Mouse (Mus musculus): ENCODE measurements around the gene Atp11a.
A peak's percentile ranks its signal among the peaks of the same experiment; 100 is the strongest.

The Atp11a gene

DNA sequence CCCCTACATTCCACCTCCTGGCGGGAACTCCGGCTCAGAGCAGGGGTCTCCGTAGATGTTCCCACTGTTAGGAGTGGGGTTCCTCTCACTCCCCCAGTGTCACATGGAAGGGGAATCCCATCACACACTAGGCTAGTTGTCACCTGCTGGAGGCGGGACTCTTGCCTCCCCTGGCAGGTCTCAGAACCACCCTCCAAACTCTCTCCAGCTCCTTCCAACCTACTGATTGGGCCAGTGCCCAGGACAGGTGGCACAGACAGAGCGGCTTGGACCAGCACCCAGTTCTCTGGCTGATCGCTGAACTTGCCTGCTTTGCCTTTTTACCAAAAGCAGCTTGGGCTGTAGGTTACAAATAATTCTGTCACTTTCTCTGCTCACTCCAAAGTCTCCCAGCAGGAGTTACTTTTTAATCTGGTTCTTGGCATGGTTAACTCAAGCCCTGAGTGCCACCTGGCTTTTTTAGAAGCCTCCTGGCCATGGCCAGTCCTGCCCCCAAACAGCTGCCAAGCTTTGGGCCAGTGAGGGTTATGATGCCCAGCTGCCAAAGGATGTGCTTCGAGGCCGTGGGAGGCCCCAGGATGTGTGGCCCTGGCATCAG lies 117.5 kb downstream of the Atp11a start:
- DNase-seq, result peak; percentile 87 to 93

DNA sequence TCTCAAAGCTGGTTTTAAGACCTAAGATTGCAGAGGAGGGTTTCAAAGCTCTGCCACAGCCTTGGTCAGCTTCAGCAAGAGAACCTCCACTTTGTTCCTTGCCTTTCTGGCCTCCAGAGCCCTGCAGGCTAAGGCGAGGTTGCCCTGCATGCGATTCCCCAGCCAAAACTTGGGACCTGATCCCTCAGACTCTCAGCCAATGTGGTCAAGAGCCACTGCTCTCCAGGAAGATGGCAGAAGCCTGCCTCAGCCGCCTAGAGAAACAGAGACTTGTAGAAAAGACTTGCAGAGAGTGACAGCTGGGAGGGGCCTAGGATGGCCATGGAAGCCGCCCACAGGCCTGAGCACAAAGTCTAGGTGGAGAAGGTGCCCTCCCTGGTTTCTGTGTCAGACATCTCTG lies 118.2 kb downstream of the Atp11a start:
- DNase-seq, result peak; percentile 52 to 64

DNA sequence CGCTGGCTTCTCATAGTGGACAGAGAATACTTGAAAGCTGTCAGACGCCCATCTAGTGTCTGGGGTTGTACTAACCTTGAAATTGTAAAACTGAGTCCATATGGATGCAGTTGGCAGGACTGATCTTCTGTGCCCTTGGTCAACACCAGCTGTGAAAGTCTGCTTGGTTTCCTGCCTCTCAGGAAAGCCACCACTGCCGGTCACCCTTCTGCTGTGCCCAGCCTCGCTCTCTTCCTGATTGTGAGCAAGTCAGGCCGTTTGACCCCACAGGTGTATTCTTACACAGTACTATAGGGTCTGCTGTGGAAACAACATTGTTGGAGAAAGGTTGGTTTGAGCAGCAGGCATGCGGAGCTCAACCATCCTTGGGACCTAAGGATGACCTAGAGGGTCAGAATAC lies 120.3 kb downstream of the Atp11a start:
- DNase-seq, result no peak

DNA sequence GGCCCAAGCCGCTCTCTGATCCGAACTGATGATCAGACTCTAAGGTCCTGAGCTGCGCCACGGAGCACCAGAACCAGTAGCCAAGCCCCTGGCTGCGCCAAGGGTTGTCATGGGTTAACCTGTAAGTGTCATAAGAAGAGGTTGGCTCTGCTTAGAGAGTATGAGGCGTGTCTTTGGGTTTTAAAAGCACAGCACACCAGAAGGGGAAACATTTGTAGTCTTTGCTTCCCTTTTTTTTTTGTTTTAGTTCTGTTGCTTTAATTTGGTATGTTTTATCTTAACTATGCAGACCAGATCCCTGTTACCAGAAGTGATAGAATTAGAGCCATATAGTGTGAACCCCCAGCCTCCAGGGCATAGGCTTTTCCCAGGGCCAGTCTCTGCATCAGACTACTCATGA lies 123.3 kb downstream of the Atp11a start:
- DNase-seq, result no peak

DNA sequence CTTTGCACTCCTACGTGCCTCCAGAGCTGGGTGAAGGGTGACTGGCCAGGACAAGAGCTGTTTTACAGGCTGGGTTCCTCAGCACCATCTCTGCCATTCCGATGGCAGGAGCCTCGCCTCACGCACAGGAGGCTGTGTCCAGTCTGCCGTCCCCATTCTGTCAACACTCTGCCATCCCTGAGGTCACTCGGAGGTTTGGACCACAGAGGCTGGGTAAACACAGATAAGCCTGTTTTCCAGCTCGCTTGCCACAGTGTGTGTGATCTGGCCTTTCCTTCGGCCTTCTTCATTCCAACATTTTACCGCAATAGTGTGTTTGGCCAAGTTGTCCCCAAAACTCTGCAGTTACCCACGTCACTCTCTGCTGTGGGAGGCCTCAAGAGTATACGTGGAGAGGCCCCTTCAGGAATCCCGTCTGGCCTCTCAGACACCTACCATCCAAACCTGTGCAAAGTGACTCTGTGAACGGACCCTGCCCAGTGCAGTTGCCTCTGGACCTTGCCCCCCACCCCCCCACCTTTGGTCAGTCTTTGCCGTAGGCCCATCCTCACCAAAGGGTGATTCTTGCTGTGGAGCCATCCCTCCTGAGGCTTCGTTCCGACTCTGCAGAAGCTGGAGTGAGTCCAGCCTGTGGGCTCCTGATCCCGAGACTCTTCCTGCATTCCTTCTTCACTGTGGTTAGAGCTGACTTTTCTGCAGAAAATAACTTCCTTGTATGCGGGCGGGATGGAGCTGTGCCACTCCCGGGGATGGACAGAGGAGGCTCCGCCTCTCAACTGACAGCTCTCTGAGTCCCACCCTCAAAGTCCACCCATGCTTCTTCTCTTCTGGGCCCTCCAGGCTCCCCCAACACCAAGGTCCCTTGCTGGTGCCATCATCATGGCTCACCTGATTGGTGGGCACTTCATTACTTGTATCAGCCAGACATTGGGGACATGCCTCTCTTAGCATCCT lies 126.5 kb downstream of the Atp11a start:
- DNase-seq, result no peak

DNA sequence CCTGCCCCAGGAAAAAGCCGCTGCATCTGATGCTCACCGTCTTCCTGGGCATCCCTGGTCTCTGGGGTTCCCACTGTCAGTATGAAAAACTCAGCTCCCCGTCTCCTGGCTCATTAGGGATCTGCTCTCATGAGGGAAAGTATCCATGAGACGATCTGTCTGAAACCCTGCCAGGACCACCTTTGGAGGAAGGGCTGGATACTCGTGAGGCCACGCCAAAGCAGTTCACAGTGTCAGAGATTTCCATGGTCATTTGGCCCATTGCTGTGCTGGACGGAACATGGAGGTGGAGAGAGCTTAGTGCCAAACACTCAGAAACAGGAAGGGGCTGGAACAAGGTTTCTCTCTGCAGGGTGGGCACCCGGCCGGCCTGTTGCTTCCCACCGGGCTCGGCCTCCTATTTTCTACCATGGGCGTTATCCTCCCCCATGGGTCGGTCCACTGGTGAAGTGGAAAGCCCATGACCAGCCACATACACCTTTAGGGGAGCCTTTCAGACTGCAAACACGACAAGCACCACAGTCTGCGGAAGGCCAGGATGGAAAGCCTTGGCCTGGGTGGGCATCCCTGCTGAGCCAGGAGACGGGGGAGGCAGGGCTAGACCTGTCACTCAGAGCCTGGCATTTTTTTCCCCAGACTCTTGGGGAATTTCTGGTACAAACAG lies 131.1 kb downstream of the Atp11a start:
- no peak for DNase-seq

DNA sequence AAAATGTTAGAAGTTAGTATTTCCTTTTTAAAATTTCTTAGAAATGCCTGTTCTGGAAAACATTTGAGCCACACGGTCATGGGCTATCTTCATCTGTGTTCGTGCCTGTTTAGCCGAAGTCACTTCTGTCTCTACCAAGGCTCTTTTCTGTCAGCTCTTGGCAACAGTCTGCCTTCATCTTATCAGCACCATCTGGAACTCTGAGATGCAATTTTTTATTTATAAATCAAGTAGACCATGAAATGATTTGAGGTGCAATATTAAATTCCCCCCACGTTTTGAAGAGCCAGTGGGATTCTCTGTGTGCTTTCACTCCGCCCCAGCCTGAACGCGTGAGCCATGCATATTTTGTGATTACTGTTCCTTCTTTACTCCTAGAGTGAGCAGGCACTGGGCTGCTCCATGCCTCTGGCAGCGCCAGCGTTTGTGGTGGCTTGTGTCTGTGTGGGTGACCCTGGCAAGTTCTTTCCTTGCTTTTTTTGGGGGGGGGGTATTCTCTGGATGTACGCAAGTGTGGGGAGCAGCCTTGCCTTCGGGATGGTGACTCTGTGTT lies 132.3 kb downstream of the Atp11a start:
- DNase-seq, result no peak

DNA sequence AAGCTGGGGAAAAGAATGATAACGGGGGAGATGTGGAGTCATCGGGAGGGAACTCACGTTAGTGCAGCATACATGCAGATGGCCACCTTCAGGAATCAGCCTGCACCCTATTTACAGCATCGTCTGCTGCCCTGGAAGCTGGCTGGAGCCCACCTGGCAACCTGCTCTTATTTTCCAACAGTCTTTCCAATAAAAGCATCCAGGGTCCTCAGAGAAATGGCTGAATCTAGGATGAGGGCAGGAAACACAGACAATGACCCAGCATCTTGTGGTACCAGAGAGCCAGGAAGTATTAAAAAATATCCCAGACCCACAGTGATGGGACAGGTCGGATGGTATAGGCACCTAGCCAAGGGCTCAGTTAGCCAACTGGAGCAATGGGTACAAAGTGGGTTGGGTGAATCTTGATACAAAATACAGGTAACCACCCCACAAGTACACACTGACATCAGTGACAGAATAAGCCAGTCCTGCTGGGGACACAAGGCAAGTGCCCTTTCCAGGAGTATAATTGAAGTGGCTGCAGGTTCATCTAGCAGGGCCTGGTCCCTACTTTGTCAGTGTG lies 136.2 kb downstream of the Atp11a start:
- DNase-seq, result no peak

DNA sequence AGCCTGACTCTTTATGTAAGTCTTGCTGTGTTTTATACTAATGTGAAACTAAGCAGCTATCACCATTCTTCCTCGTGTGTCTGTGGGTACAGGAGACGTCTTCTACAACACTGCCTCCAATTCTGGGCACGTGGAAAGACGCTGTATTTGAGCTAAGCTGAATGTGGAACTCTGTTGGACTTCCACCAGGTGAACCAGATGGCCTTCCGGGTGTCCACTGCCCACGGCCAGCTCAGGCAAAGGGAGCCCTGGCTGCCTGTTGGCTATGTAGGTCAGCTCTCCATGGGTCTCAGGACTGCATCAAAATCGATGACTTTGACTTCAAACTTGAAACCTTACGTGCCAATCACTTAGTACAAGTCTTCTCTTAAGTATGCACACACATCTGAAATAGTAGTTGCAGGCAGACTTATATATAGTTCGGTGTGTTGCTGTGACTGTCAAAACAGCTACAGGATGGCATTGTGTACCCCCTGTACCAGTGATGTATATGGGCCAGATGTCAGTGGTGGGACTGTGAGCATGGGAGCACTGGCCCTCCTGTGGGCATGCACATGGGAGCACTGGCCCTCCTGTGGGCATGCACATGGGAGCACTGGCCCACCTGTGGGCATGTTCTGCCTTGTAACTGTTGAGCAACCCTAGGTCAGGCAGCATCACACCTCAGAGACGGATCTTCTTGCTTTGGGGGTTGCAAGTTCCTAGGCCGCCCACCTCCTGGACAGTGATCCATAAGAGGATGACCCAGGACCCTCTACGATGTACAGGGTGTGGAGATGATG lies 137.2 kb downstream of the Atp11a start:
- DNase-seq, result no peak

DNA sequence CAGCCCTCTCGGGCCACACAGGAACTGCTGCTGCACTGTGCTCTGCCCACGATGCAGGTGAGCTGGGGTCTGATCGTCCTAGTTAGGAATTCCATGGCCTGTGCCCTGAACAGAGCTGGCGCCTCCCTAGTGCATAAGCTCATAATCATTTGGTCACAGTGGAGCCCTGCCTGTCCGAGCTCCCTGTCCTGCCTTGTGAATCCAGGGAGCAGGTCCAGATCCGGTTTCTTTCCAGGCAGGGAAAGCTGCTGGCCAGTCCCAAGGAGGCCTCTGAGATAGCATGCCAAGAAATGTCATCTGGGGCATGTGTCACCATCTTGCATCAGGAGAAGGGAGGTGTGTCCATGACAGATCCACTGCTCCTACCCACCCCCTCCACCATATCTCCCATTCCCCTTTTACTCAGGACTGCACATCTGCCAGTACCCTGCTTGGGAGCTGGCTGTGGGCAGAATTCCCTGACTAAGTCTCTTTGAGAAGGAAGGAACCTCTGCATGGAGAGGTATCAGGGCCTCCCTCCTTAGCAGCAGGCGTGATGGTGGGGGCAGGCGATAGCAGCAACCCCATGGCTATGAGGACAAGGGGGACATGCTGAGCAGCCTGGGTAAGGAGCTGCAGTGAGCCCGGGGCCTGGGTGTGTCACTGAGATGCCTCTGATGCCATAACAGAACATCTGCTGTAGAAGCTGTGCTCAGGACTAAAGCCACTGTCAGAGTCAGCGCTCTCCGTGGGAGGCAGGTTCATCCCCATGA lies 138.1 kb downstream of the Atp11a start:
- no peak for DNase-seq

DNA sequence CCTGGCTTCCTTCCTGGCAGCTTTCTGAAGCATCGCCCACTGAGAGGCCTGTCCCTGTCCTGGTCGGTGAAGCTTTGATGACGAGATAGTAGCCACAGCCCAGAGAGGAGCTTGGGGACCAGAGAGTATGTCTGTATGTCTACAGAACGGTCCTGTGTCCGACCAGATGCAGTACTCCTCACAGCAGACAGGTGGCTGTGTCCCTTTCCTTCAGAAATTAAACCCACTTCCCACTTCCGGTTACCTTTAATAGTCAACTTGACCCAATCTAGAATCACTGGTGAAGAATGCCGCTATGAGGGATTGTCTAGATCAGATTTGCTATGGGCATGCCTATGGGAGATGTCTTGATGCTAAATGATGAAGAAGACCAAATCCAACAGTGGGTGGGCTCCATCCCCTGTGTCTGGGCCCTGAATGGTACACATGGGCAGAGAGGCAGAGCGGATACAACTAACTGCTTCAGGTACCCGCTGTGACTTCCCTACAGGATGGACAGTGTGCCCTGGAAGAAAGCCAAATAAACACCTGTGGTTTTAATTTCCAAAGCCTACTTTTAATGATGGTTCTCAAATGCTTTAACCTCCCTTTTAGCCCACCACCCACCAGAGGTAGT lies 138.8 kb downstream of the Atp11a start:
- peak in 1 of 2 experiments; percentile 53 for DNase-seq

DNA sequence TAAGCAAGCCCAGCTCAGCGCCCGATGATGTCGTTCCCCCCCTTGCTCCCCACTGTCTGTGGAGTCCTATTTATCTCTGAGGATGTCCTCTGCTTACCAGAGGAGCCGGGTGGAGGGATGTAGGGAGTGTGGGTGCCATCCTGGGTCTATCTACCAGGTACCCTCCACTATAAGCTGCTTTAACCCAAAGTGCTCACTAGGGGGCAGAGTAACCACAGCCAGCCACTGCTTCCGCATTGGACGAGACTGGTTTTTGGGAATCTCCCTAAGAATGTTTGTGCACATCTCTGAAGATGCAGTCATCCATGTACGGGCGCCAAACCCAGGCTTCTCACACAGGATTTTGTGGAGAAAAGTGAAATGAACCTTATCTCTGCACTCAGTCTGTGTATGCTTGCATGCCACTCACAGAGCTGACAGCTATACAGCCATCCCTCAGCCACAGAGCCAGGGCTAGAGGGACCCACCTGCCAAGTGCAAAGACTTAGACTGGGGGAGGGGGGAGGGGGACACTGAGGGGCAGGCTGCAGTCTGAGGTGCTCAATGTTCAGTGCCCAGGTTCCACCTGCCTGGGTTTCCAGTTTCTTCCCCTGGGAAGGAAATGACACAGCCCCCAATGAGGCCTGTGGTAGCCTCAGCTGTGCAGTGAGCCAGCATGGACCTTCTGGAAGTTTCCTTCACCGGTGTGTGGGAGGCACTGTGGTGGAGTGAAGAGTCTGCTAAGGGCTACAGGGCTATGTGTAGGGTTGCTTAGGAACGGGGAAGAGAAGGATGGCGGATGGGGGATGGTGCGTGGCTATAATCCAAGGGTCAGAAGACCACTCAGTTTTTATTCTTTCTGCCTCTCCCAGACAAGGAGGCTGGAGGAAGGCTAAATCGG lies 139.9 kb downstream of the Atp11a start:
- peak; percentile 62 to 70 for DNase-seq

DNA sequence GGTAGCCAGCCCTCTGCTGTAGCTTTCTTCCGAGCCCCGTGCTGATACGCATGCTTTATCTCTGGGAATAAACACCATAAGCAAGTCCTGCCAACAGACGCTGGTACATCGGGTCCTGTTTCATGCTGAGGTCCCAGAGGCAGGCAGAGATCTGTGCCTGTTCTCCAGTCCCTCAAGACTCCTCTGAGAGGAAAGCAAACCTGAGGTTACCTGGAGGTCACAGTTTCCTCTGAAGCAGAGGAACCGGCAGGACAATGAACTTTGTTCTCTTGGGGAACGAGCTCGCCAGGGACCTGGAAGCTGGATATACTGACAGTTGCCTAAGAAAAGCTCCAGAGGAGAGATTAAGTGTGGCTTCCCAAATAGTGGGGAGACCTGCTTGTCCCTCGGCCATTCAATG lies 141.0 kb downstream of the Atp11a start:
- DNase-seq, result peak; percentile 62 to 78

DNA sequence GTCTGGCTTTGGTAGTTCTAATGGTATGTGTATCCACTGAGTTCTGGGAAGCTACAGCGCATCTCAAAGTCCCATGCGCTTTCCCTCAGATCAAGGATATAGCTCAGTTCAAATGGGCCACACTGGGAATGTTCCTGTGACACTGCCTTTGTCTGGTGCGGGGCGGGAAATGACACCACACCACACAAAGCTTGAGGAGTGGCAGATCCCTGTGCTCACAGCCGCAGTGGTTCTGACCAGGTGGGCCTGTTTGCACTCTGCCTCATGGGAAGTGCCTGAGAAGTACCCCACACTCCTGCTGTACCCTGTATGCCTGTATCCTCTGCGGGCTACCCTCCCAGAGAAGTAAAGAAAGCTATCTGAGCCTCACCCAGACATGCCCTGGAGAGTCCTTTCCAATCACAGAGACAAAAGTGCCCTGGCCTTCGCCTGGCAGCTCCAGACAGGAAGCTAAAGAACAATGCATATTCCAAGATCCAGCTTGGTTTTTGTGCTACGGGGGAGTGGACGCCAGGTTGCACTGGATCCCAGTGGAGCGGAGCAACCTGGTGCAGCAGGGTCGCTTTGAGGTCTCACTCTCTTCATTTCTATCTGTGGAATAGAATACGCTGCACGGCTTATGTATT lies 147.1 kb downstream of the Atp11a start:
- DNase-seq, result peak in 1 of 2 experiments; percentile 33

DNA sequence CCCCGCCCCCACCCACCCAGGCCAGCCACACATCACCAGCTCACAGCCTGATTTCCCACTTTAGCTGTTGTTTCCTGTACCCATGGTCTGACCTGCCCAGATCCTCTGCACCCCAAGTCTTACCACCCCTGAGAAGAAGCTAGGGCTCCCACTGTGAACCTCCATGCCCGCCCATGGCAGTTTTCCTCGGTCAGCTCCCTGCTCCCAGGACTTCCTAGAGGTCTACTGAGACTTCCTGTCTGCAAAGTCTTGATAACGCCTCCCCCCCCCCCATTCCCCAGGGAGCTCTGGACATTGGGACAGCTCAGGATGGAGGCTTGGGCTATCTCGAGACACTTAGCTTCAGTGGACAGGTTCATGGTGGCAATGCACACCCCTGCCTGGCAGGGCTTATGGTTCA lies 148.3 kb downstream of the Atp11a start:
- no peak for DNase-seq

DNA sequence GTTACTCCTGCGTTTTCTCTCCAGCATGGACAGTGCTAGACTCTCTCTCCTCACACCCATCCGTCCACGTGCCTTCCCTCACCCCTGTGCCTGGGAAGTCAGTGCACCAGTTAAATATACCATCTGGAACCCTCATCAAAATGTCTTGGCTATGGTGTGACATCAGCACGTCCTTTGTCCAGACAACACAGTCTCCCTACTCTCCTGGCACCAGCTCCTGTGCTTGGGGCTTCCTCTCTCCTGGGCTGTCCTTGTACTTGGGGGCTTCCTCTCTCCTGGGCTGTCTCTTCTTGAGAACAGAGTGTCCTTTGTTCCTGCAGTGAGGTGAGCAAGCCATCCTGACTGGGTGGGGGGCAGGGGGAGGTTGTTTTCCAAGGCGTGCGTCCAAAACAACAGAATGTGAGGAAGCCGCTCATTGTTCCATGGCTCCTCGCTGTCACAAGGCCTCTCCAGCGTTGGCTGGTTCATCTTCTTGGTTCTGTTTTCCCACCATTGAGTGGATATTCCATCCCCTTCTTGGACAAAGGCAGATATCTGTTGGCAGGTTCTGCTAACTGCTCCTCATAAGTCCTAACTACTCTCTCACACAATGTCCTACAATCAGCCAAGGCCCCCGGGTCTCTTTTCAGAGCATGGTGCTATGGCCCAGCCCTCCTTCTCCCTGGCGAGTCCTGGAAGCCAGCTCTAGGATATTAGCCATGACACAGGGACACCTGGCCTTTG lies 148.9 kb downstream of the Atp11a start:
- DNase-seq, result peak; percentile 53 to 85

DNA sequence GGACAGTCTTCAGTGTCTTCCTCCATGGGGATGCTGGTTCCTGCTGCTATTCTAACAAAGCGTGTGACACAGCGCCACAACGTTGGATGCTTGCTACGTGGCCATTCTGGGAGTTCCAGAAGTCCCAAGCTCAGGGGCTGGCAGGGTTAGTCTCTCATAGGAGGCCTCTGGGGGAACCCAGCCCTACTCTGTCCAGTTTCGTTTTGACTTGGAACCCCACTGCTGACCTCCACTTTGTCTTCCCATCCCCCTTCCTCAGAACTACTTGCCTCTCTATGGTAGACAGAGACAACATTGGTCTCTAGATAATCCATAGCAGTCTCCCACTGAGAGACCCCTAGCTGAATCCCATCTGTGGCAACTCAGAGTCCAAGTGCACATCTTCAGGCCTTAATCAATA lies 149.8 kb downstream of the Atp11a start:
- DNase-seq, result no peak

DNA sequence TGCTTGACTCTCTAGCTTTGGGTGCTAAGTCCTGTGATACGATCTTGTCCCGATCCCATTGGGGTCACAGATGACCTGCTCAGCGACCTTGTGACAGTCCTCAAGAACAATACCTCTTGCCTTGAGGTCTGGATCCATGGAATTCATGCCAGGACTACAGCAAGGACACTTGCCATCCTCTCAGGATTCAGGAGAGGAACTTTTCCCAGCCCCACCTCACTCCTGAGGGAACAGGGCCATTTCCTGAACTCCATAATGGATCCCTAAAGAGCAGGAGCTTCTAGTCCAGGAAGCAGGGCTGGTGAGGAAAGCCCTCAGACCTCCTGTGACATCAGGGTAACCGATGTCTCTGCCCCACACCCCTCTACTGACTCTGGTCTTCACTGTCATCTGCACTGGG lies 150.9 kb downstream of the Atp11a start:
- DNase-seq, result peak in 1 of 2 experiments; percentile 67

DNA sequence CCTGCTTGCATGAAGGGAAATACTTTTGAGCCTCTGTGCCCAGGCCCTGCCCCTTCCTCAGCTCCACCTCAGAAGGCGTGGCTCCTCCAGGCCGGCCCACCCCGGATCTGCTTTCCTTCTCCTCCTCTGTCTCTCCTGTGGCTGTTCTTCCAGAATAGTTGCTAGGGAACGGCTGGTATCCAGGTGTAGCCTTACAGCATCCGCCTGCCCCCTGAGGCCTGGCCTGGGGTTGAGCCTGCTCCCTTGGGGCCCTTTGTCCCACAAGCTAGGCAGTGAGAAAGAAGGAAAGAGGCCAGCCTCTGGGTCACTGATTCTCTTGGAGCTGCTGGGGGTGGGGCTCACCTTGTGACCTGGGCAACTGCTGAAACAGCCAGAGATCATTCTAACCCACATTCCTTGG lies 155.2 kb downstream of the Atp11a start:
- peak; percentile 89 to 92 for DNase-seq
